Mouse (Mus musculus): ENCODE measurements around the gene Myb. TPM values are rescaled to one million over a fixed set of nuclear protein-coding genes. Genes with fewer than 3 reads are reported as not detected.

The Myb gene
- polyA plus RNA-seq, 1 experiment from 2014 or later: 7.7 TPM

DNA sequence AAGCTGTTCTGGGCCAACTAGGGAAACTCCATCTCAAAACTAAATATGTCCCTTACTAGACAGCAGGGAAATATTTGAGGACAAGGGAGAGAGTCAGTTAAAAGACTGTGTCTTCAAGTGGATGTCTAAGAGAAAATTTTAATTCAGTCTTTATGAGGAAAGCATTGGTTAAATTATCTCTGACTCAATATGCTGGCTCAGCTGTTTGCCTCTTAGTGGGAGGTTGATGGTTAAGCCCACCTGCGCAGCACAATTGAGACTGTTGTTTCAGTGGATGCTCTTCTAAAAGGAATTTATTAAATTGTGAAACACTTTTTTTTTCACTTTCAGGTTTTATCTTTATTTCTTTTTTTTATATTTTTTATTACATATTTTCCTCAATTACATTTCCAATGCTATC, 84.6 kb downstream of the Myb start:
- ATAC-seq (ENCODE audit: low read depth) (no peak), DNase-seq (ENCODE audit: low spot score) (no peak)
- no peaks in the 10 kb centered on the region for H3K27me3 ChIP-seq (replicated peaks; ENCODE audit: control insufficient read depth, insufficient read depth, low read length)
- no peaks in the 10 kb centered on the region for H3K9me3 ChIP-seq (ENCODE audit: control insufficient read depth, low read length)
- H3K4me3 ChIP-seq (ENCODE audit: low read depth, low read length): no peak overlapping the region
- no peaks in the 10 kb centered on the region for H3K36me3 ChIP-seq (ENCODE audit: control insufficient read depth, insufficient read depth, low read length)
- H3K4me1 ChIP-seq (ENCODE audit: control insufficient read depth, insufficient read depth, low read length): no peaks in the 10 kb centered on the region
- 89% methylated on average over 1 of the region's 1 CpGs for WGBS
- H3K27ac ChIP-seq (replicated peaks; ENCODE audit: low read depth, low read length): no peak overlapping the region
- H3K9ac ChIP-seq (ENCODE audit: low read depth, low read length): no peak overlapping the region
- no peak overlapping the region for H3K4me2 ChIP-seq (ENCODE audit: low read depth, low read length)

Other genes with a start within 250 kb of the Myb start
- 10.7 and 12.5 TPM in 2 replicates for gene Ahi1, start 208.4 kb downstream of the Myb start, polyA plus RNA-seq (2014; fragmentation: Nextera tagmentation; extraction: Ambion mirVana)
- 85.2 and 85.4 TPM in 2 replicates for gene Hbs1l, start 135.0 kb upstream of the Myb start, polyA plus RNA-seq (2014; fragmentation: Nextera tagmentation; extraction: Ambion mirVana)
- not detected in 2 replicates for gene Aldh8a1, start 216.3 kb upstream of the Myb start, polyA plus RNA-seq (2014; fragmentation: Nextera tagmentation; extraction: Ambion mirVana)